Mouse (Mus musculus): ENCODE results near the gene Aplp2.
A peak's percentile ranks its signal among the peaks of the same experiment; 100 is the strongest.

GRCm38 (mm10) chr9:31151050-31151449 is 60.6 kb downstream of the Aplp2 start:
- TF ChIP-seq CTCF (IDR thresholded peaks at IDR 0.05; ENCODE audit: insufficient read depth, low read length) (peak; percentile 14; the same call in 1 of the 2 replicates), POLR2A (IDR thresholded peaks at IDR 0.05; ENCODE audit: borderline replicate concordance, extremely low read depth, low read depth, low read length) (no peak)
